Mouse (Mus musculus) lung, embryonic 16.5 days (tissue): ENCODE data around the gene Gdpgp1. TPM values are rescaled to one million over a fixed set of nuclear protein-coding genes. Genes with fewer than 3 reads are reported as not detected.

Experiments
- ATAC-seq: fragments of 200-750 bp; cut with Nextera tagmentation; 2 replicates; pipeline ENCODE4 v1.8.0; 2017; ENCODE audit warnings: low read depth, mild to moderate bottlenecking, moderate library complexity
- H3K27ac ChIP-seq: fragments of 300-500 bp; sonication (generic); 2 replicates; pipeline ENCODE4 v1.5.1; 2014; ENCODE audit warnings: mild to moderate bottlenecking, control low read depth, low read length
- H3K27me3 ChIP-seq: fragments of 300-500 bp; sonication (generic); 2 replicates; pipeline ENCODE4 v1.6.1; 2014; ENCODE audit warnings: low read depth, low read length, mixed read lengths; ENCODE audit not compliant: control insufficient read depth, insufficient read depth
- H3K36me3 ChIP-seq: fragments of 300-500 bp; sonication (generic); 2 replicates; pipeline ENCODE4 v1.6.1; 2014; ENCODE audit warnings: low read length; ENCODE audit not compliant: control insufficient read depth, insufficient read depth
- H3K4me1 ChIP-seq: fragments of 300-500 bp; sonication (generic); replicated peaks from 2 replicates; pipeline ENCODE4 v1.6.1; 2014; ENCODE audit warnings: low read length, mixed read lengths; ENCODE audit not compliant: control insufficient read depth, insufficient read depth
- H3K4me2 ChIP-seq: fragments of 300-500 bp; sonication (generic); 2 replicates; pipeline ENCODE4 v1.6.1; 2014; ENCODE audit warnings: low read depth, low read length, control low read depth
- H3K4me3 ChIP-seq: fragments of 300-500 bp; sonication (generic); 2 replicates; pipeline ENCODE4 v1.5.1; 2014; ENCODE audit warnings: mild to moderate bottlenecking, low read length, control low read depth
- H3K9ac ChIP-seq: fragments of 300-500 bp; sonication (generic); 2 replicates; pipeline ENCODE4 v1.6.1; 2014; ENCODE audit warnings: low read length, control low read depth
- H3K9me3 ChIP-seq: fragments of 300-500 bp; sonication (generic); 2 replicates; pipeline ENCODE4 v1.6.1; 2016; ENCODE audit warnings: low read length; ENCODE audit not compliant: control insufficient read depth
- WGBS: fragments of 180-500 bp; shearing (Covaris S2); extraction: QIAGEN DNeasy Blood & Tissue Kit; methylation state at CpG from one replicate; pipeline ENCODE4 v1.1.7; 2014; 5-methylcytosine and 5-hydroxymethylcytosine counted together
- polyA plus RNA-seq: library from polyadenylated mRNA; unstranded; fragments of >200 nt; fragmentation: Nextera tagmentation; extraction: Ambion mirVana; gene quantifications from 2 replicates; pipeline ENCODE4 v1.2.1, GENCODE M21; 2015

Gdpgp1 gene
- polyA plus RNA-seq, 1 experiment from 2014 or later, result 3.9 TPM

GRCm38 (mm10) chr7:80260625-80261371 lies 28.1 kb downstream of the Gdpgp1 start, which contains the start of gene Ngrn:
Ngrn (plus strand) TSS chr7:80261215.
- peaks cover 11% of the 10 kb centered on the region for H3K4me1 ChIP-seq
- peak within 1 kb of the TSS; percentile 79 for H3K27ac ChIP-seq
- peak within 1 kb of the TSS; percentile 81 for H3K9ac ChIP-seq
- H3K9me3 ChIP-seq, result no peaks in the 10 kb centered on the region
- H3K4me3 ChIP-seq, result peak within 1 kb of the TSS; percentile 81
- peak within 1 kb of the TSS; percentile 82 for H3K4me2 ChIP-seq
- H3K36me3 ChIP-seq, result peaks cover 17% of the 10 kb centered on the region
- no peaks in the 10 kb centered on the region for H3K27me3 ChIP-seq
- ATAC-seq, result peak; percentile 94
- WGBS, result 26% methylated on average over 40 of the region's 40 CpGs

GRCm38 (mm10) chr7:80261372-80261990 lies 28.8 kb downstream of the Gdpgp1 start:
- Histone ChIP-seq H3K4me1 (peaks cover 11% of the 10 kb centered on the region), H3K9me3 (no peaks in the 10 kb centered on the region), H3K36me3 (peaks cover 21% of the 10 kb centered on the region), H3K4me3 (peak overlapping the region; percentile 81), H3K9ac (peak overlapping the region; percentile 81), H3K27me3 (no peaks in the 10 kb centered on the region), H3K27ac (peak overlapping the region; percentile 55), H3K4me2 (peak overlapping the region; percentile 82)
- ATAC-seq, result peak; percentile 62
- 1% methylated on average over 32 of the region's 32 CpGs for WGBS

GRCm38 (mm10) chr7:80264606-80265005 lies 31.9 kb downstream of the Gdpgp1 start:
- H3K4me1 ChIP-seq, result peaks cover 16% of the 10 kb centered on the region
- no peaks in the 10 kb centered on the region for H3K9me3 ChIP-seq
- no peak overlapping the region for H3K4me3 ChIP-seq
- peaks cover 27% of the 10 kb centered on the region for H3K36me3 ChIP-seq
- no peaks in the 10 kb centered on the region for H3K27me3 ChIP-seq
- no peak overlapping the region for H3K27ac ChIP-seq
- ATAC-seq, result no peak
- no peak overlapping the region for H3K9ac ChIP-seq
- no peak overlapping the region for H3K4me2 ChIP-seq
- 85% methylated on average over 12 of the region's 12 CpGs for WGBS

GRCm38 (mm10) chr7:80267764-80268163 lies 35.1 kb downstream of the Gdpgp1 start:
- no peak overlapping the region for H3K4me3 ChIP-seq
- ATAC-seq, result no peak
- no peak overlapping the region for H3K9ac ChIP-seq
- no peak overlapping the region for H3K27ac ChIP-seq
- H3K27me3 ChIP-seq, result no peaks in the 10 kb centered on the region
- H3K9me3 ChIP-seq, result no peaks in the 10 kb centered on the region
- WGBS, result 61% methylated on average over 1 of the region's 1 CpGs
- peaks cover 27% of the 10 kb centered on the region for H3K36me3 ChIP-seq
- no peak overlapping the region for H3K4me2 ChIP-seq
- H3K4me1 ChIP-seq, result peaks cover 16% of the 10 kb centered on the region

GRCm38 (mm10) chr7:80268897-80269750 lies 36.5 kb downstream of the Gdpgp1 start, which contains the start of gene Vps33b:
Vps33b (plus strand) TSS chr7:80269649.
- peak within 1 kb of the TSS; percentile 93 for H3K4me2 ChIP-seq
- H3K27me3 ChIP-seq, result no peaks in the 10 kb centered on the region
- 4% methylated on average over 21 of the region's 21 CpGs for WGBS
- peak; percentile 93 for ATAC-seq
- H3K4me3 ChIP-seq, result peak within 1 kb of the TSS; percentile 76
- peaks cover 29% of the 10 kb centered on the region for H3K36me3 ChIP-seq
- peak within 1 kb of the TSS; percentile 77 for H3K9ac ChIP-seq
- peaks cover 16% of the 10 kb centered on the region for H3K4me1 ChIP-seq
- H3K9me3 ChIP-seq, result no peaks in the 10 kb centered on the region
- H3K27ac ChIP-seq, result peak within 1 kb of the TSS; percentile 32

GRCm38 (mm10) chr7:80269751-80270255 lies 37.1 kb downstream of the Gdpgp1 start:
- peak overlapping the region; percentile 93 for H3K4me2 ChIP-seq
- peak overlapping the region; percentile 76 for H3K4me3 ChIP-seq
- ATAC-seq, result peak; percentile 68
- H3K9ac ChIP-seq, result peak overlapping the region; percentile 77
- peak overlapping the region; percentile 32; the same call in 1 of the 2 replicates for H3K27ac ChIP-seq
- WGBS, result 1% methylated on average over 23 of the region's 23 CpGs
- peaks cover 5% of the 10 kb centered on the region for H3K9me3 ChIP-seq
- H3K27me3 ChIP-seq, result no peaks in the 10 kb centered on the region
- peaks cover 29% of the 10 kb centered on the region for H3K36me3 ChIP-seq
- H3K4me1 ChIP-seq, result peaks cover 16% of the 10 kb centered on the region

GRCm38 (mm10) chr7:80273456-80273855 lies 40.8 kb downstream of the Gdpgp1 start:
- H3K4me2 ChIP-seq, result no peak overlapping the region
- H3K9me3 ChIP-seq, result peaks cover 10% of the 10 kb centered on the region
- no peak overlapping the region for H3K27ac ChIP-seq
- H3K36me3 ChIP-seq, result peaks cover 29% of the 10 kb centered on the region
- H3K9ac ChIP-seq, result no peak overlapping the region
- H3K27me3 ChIP-seq, result no peaks in the 10 kb centered on the region
- WGBS, result 92% methylated on average over 2 of the region's 2 CpGs
- H3K4me3 ChIP-seq, result no peak overlapping the region
- H3K4me1 ChIP-seq, result peaks cover 15% of the 10 kb centered on the region
- ATAC-seq, result no peak

GRCm38 (mm10) chr7:80276374-80276773 lies 43.7 kb downstream of the Gdpgp1 start:
- no peak overlapping the region for H3K9ac ChIP-seq
- H3K36me3 ChIP-seq, result peaks cover 29% of the 10 kb centered on the region
- H3K27ac ChIP-seq, result no peak overlapping the region
- H3K4me3 ChIP-seq, result no peak overlapping the region
- 94% methylated on average over 4 of the region's 4 CpGs for WGBS
- H3K4me1 ChIP-seq, result no peaks in the 10 kb centered on the region
- H3K9me3 ChIP-seq, result peaks cover 10% of the 10 kb centered on the region
- H3K4me2 ChIP-seq, result no peak overlapping the region
- H3K27me3 ChIP-seq, result no peaks in the 10 kb centered on the region
- ATAC-seq, result no peak
